Mouse (Mus musculus): ENCODE data around the gene Rnf5.

The Rnf5 gene

DNA sequence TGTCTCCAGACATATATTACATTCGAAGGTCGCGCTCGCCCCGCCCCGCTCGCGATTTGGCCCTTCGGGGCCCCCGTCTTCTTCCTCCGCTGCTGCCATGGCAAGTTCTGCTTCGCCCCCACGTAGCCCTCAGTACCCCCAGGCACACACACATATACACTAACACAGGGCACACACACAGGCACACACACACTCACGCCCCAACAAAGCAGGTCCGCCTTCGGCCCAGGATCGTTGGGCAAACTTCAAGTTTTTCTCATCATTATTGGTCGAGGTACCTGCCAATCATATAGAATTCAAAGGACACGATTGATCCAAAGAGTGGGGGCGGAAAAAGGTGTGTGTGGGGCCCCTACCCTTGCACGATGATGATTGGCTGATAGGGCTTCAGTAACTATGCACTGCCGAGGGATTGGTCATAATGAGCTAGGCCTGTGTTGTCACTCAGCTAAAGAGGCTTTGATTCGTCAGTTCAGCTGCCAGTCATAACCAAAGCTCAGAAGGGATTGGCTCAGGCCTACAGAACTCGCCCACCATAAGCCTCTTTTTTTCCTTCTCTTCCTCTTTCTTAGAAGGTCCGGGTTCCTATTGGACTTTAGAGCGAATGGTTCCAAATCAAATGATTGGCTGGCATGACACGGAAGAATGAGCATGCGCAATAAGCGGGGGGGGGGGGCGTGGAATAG, at the start of gene Rnf5:
Rnf5 (minus strand) TSS at position 316 of the 686 bp plus-strand sequence.
- DNase-seq = peak; percentile 100

DNA sequence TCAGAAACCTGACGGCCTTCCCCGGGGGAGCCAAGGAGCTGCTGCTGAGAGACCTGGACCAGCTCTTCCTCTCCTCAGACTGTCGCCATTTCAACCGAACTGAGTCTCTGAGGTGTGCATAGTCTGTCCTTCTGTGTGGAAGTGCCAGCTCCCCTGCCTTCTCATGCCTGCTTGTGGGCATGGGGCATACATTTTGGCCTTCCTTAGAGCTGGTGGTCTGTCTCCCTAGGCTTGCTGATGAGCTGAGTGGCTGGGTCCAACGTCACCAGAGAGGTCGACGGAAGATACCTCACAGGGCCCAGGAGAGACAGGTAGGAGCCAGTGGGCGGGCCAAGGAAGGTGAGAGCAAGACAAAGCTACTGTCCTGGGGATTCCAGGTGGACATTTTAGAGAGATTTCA, 49.5 kb upstream of the Rnf5 start:
- peak; percentile 22 for DNase-seq

DNA sequence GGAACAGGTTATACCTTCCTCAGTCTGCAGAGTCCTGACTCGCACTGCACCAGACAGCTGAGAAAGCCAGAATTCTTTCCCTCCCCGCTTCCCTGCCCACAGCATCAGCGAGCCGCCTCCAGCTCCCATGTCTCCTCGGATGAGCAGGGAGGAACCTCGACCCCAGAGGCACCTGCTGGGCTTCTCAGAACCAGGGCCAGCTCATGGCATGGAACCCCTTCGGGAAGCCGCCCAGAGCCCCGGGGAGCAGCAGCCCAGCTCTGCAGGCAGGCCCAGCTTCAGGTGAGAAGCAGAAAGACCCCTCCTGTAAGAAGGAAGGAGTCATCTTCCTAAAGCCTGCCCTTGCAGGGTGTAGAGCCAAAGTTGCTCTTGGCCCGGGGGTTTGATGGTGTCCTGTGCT, 49.1 kb upstream of the Rnf5 start:
- peak; percentile 26 for DNase-seq

DNA sequence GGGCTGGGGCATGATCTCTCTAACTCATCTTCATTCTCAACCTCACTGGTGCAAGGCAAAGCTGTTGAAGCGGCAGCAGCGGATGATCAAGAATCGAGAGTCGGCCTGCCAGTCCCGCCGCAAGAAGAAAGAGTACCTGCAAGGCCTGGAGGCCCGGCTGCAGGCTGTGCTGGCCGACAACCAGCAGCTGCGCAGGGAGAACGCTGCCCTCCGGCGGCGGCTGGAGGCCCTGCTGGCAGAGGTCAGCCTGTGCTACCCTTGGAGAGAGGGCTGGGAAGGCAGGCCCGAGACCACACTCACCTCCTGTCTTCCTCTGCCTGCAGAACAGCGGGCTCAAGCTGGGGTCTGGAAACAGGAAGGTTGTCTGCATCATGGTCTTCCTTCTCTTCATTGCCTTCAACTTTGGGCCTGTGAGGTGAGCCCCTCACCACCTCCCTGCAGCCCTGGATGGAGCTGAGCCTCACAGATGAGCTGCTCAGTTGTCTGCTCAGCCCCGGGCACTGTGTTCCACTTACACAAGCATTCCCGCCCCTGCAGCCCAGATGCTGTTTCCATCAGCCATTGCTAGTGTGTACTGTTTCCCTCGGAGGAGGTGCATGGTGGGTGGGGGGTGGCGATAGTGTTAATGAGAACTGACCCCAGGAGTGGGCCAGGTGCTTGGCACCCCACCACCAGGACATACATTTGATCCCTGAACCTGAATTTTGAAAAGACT, 48.2 kb upstream of the Rnf5 start:
- DNase-seq = peak; percentile 43

DNA sequence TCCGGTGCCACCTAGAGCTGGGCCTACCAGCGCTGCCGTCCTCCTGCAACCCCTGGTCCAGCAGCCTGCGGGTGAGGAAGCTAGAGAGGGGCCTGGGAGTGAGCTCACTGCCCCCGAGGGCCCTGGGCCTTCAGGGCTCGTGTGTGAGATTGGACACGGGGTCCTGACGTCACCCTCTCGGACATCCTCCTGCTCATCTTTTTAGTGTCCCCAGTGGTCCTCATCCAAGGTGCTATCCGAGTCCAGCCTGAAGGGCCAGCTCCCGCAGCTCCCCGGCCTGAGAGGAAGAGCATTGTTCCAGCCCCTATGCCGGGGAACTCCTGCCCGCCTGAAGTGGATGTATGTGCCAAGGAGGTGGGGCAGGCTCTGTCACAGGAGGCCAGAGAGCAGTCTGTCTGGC, 47.3 kb upstream of the Rnf5 start:
- peak; percentile 46 for DNase-seq

DNA sequence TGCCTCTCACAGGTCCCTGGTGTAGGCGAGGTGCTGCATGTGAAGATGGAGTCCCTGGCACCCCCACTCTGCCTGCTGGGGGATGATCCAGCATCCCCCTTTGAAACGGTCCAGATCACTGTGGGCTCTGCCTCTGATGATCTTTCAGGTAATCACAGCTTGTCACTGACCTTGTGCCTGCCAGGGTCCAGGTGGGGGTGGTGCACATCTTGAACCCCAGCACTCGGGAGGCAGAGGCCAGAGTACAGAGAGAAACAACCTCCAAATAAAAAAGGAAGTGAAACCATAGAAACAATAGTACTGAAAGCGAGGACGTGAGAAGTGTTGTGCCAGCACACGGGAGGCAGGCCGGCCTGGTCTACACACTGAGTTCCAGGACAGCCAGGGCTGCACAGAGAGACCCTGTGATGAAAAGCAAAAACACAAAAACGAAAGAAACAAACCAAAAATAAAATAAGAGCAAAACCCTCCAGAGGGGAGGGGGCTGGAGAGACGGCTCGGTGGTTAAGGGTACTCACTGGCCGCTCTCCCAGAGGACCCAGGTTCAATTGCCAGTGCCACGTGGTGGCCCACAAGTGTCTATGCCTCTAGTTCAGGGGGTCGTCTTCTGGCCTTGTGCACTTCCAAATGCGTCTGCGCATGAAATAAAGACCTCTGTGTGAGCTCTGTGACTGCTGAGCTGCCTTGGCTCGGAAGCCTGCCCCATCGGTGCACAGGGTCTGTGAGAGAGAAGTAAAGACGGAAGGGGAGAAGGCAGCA, 45.8 kb upstream of the Rnf5 start:
- peak; percentile 42 for DNase-seq

DNA sequence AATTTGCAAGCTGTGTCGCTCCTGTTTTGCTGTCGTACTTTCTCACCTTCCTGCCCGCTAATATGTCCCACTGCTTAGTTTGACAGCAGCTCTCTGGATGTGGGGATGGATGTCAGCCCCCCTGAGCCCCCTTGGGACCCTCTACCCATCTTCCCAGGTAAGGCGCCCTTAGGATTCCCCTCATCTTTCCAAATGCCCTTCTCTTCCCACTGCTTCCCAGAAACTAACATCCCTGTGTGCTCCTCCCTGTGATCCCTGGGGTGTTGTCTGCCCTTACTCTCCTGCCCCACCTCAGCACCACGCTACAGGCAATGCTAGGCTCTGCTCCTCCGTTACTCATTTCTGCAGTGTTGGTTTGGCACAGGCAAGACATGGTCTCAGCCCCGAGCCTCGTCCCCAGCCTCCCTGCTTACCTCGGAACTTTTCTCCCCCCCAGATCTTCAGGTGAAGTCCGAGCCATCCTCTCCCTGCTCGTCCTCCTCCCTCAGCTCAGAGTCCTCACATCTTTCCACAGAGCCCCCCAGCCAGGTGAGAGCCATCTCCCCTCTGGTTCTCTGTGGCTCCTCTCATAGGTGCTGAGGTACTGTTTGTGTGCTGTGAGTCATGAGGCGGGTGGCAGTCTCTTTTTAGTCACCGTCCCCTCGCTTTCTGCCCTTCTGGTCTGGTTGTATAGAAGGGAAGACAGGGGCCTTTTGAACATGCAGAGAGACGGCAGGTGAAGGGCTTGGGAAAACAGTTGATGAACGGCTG, 44.8 kb upstream of the Rnf5 start:
- DNase-seq = peak; percentile 54

DNA sequence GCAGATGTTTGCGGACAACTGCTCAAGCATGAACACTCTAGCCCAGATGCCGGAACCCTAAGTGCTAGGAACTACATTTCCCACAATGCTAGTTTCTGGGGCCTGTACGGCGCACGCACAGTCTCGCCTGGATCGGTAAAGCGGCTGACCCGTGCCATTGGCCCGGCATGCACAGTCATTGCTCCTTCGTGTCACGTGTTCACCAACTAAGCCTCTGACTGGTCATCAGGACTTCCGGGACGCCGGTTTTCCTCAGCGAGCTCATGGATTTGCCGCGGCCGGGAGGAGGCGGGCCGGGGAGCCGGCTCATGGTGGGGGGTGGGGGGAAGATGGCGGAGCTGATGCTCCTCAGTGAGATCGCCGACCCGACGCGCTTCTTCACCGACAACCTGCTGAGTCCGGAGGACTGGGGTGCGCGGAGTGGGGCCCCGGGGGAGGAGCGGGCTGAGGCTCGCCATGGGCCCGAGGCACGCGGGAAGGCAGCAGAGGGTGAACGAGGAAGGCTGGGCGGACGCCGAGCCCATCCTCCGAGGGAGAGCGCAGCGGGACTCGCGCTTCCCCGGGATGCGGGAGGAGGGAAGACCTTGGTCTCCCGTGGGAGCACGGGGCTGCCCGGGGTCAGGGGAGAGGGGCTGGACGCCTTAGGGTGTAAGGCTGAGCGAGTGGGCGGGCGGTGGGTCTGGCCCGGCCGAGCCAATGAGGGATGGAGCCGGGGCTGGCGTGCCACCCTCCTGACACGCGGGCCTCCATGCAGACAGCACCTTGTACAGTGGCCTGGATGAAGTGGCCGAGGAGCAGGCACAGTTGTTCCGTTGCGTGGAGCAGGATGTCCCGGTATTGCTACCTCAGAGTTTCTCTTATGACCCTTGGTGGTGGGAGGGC, 43.7 kb upstream of the Rnf5 start, which contains the start of gene Atf6b:
Atf6b (plus strand) TSS at position 241 of the 882 bp plus-strand sequence.
- DNase-seq = peak; percentile 97

DNA sequence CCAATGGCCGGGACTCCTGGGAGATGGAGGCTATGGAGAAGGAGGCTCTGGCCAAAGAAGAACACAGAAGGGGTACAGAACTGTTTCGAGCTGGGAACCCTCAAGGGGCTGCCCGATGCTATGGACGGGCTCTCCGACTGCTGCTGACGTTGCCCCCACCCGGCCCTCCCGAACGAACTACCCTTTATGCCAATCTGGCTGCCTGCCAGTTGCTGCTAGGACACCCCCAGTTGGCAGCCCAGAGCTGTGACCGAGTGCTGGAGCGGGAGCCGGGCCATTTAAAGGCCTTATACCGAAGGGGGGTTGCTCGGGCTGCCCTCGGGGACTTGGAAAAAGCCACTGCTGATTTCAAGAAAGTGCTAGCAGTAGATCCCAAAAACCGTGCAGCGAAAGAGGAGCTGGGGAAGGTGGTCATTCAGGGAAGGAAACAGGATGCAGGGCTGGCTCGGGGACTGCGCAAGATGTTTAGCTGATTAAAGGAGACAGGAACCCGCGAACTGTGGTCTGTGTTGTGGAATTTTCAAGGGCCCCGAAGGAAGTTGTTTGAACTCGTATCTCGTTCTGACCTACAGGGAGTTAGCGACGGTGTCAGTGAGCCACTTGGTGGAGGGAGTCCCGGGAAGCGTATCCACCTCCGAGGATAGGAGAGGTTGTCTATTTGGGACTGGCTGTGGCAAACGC, 42.5 kb upstream of the Rnf5 start:
- peak; percentile 75 for DNase-seq

DNA sequence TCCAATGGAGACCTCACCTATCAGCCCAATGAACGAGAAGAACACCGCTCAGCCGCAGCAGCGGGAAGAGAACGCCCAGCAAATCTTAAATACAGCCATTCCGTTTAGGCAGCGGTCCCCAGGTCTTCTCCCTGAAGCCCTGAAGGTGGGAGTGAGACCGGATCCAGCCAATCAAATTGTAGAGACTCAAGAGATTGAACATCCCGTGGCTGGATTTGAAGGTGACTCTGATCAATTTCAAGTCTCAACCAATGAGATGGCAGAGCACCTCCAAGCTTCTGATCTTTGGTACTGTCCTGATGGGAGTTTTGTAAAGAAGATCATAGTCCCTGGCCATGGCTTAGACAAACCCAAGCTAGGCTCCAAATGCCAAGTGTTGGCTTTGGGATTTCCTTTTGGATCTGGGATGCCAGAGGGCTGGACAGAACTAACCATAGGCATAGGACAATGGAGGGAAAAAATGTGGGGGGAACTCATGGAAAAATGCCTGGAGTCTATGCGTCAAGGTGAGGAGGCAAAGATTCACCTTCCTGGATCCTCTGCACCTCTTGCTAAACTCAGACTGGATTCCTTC, 41.9 kb upstream of the Rnf5 start:
- peak; percentile 48 for DNase-seq

DNA sequence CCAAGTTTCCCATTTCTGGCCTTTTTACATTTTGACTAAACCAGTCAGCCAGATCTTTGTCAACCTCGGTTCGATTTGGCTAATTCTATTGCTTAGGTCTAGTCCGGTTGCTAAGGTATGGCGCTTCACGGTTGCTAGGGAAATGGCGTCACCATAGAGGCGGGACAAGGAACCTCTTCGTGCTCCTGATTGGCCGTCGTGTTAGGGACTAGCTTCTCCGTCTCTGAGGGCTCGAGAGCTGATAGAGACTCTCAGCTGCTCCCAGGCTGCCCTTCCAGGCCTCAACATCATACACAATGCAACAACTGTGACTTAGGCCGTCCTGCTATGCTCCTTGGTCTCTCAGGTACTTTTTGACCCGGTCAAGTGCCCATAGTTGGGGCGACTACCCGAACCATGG, 41.1 kb upstream of the Rnf5 start, which contains the start of gene Fkbpl:
Fkbpl (plus strand) TSS at position 157 of the 400 bp plus-strand sequence.
- peak; percentile 96 for DNase-seq

DNA sequence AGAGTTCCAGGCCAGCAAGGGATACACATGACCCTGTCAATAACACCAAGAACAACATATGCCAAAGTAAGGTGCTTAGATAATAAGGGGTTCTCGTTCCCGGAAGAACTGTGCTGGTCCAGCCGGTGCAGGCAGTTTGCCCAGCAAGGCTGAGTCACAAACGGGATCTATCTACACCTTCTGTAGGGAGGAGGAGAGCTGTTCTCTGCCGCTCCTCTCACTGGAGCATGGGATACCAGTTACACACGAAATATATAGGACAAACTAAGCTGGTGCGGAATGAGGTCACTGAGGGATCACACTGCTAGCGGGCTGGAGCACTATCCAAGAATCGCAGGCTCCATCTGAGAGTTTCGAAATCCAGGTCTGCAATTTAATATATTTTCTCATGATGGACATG, 40.5 kb upstream of the Rnf5 start:
- DNase-seq = peak; percentile 83

DNA sequence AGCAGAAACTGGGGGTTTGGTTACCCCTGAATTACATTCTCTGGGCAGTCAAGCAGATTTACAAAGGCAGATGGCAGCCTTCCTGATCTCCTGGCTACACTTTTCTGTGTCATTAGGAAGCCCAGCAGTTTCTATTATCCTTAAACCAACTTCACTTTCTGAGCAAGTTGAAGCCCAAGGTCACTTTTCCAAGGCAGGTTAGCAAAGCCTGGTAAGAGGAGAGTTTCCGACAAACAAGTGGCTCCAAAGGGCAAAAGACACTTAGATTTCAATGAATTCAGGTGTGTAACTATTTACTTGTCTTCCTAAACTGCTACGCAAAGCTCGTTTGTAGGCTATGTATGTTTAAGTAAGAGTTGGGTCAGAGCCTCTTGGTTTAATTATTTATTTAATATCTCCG, 39.9 kb upstream of the Rnf5 start:
- peak; percentile 38 for DNase-seq

DNA sequence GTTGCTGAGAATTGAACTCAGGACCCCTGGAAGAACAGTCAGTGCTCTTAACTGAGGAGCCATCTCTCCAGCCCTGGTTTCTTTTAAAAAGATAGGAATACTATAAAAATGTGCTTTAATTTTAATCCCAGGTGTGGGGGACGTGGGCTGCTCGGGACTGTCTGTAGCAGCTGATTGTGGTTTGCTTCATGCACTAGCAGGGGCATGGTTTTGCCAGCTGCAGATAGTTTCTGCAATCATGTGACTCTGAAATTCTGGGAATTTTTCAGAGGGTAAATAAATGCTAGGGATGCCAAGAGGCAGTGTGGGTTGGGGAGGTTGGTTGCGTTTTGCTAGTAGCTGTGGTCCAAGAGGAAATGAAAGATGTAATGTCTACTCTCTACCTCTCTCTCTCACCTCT, 38.5 kb upstream of the Rnf5 start:
- DNase-seq = peak; percentile 31

DNA sequence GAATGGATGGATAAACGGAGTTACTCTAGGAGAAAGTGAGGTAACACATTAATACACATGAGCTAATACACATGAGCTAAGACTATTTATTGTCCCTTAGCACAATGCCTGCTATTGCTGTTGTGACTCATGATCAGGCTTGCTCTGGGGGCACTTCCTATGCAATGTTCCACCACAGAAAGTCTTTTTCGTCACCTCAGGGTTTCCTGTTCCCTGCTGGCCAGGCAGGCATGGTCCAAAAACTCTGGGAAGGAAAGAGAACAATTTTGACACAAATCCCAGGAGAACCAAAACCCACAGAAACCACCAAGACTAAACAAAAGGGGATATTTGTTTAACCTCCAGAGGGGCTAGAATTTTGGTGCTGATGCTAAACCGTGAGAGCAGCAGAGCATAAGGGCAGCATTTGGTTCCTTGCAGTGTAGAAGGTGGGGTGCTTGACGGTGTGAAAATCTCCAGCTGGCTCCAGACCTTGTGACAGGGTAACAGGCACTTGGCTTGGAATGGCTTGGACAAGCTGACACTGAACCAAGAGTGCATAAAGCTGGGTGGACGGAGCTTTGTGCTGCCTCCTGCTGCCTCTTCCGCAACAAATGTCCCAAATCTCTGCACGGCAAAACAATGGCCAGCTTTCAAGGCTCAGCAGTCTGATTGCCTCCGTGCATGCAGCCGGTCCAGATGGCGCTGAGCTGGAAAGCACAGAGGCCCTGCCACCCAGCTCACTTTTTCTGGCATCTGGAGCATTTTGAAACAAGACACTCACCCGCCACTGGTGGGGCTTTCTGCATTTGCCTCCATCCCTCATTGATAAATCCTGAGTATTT, 37.5 kb upstream of the Rnf5 start:
- DNase-seq = peak; percentile 94

DNA sequence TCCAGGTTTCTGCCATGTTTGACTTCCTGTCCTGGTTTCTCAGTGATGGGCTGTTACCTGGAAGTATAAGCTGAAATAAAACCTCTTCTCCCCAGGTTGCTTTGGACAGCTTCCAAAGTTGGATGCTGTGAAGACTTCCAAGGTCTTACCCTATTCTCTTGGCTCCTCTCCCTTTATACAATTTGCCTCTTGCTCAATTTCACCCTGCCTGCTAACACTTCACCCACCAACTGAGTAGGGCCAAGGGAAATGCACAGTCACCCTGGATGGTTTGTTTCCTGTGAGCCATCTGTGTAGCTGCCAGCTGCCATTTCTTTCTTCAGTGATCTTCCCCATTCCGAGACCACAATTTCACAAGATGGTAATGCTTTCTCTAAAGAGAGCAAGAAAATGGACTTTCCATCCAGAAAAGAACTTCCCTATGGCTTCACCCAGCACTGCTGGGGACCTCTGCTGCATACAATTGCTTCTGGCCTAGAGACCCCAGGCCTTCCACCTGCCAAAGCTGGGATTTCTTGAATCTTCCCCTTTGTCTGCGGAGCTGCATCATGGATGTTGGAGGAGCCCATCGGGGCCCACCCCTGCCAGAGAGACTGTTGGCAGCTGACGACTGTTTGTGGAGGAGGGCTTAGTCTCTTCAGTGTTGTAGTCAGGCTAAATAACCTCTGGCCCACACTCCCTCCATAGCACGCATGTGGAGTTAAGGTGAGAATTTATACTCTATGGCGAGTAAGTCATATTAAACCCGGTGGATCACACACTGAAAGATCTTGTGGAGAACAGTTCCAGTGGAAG, 36.2 kb upstream of the Rnf5 start:
- DNase-seq = peak; percentile 60

DNA sequence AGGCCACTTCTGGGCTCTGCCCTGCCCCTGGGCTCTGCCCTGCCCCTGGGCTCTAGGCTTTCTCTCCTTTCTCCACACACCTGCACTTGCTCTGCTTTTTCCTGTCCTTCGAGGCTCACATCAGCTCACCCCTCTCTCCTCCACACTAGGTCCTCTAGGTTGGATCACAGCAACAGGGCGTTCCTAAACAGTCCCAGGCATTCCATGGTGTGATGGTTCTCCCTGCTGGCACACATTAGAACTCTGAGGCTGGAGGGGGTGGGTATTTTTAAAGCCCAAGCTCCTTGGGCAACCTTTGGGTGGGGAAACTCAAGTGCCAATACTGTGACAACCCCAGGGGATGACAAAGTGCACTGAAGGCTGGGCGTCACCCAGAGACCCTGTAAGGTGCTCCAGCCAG, 34.0 kb upstream of the Rnf5 start:
- peak; percentile 43 for DNase-seq

DNA sequence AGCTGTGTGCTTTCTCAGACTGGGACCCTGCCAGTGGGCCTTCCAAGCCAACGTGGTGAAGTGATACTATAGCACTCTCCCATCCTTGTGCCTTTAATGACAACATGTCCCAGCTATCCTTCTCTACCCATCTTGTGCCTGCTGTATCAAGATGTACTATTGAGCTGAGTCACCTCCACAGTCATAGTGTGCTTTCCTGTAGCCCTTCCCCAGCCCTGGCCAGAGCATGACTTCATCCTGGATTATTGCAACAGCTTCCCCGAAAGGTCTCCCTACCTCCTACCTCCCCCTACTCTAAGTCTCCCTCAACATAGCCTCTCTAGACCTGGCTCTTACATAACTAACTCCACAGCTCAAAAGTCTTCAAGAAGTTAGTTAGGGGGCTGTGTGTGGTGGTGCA, 32.2 kb upstream of the Rnf5 start:
- DNase-seq = peak; percentile 27

DNA sequence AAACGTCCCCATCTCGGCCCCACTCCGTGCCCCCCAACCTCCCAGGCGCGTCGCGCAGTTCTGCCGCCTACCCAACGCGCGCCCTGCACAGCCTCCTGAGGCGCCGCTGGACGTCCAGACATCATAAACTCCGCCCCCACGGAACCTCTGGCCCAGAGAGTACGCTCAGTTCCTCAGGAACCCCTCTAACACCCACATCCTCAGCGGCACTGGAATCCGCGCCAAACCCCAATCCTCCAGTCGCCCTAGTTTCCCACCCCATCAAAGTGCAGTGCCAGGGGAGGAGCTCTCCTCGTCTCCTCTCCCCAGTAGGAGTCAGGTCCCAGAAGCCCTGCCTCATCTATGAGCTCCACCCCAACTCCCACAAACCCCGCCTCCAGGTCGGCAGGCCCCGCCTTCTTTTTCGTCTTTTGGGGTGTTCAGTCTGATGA, 28.8 kb upstream of the Rnf5 start:
- DNase-seq = peak; percentile 92

Data from cerebellum, adult 11-12 months (tissue).